9 mouse cellular contexts compared by ENCODE assay signal in the genomic region with DNA sequence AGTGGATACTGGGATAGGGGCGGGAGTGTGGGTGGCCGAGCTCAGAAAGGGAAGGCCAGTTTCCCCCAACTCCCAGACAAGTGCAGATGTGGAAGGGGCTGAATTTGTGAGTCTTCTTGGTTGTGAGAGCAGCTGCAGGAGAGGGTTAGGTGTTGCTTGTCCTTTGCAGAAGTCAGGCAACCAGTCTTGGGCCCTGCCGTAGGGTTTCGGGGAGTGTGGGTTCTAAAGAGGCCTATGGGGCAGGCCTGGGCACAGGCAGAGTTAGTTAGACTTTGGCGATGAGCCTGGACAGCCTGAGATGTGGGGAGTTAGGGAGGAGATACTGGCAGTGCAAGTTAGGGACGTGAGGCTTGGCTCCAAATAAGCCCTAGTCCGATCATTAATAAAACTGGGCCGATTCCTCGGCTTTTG. TPM values are rescaled to one million over a fixed set of nuclear protein-coding genes. Genes with fewer than 3 reads are reported as not detected.
DNase-seq lines count a peak whose midpoint lies in the region; ATAC-seq and TF ChIP-seq lines count a peak whose summit lies in the region.
"Had no signal": no experiment of that assay in that cellular context is flagged by ENCODE, and none has a peak within 500 bp of the region (broad histone marks: within the 10 kb centered on the region; RNA-seq: fewer than 3 reads in every experiment).

No protein-coding gene starts in this region.

- H3K9ac ChIP-seq in heart, adult 2 months (ENCODE audit: low read depth, low read length), result peak overlapping the region; percentile 73
- H3K9ac ChIP-seq in hindbrain, postnatal 0 days (replicated peaks; ENCODE audit: low read length), result peak overlapping the region; percentile 92
- peak overlapping the region; percentile 87 for H3K9ac ChIP-seq in midbrain, embryonic 15.5 days

- intact Hi-C loops in heart, adult 2 months (cut with DNase I), result no loop called here
- intact Hi-C loops in heart, postnatal 36 days (cut with DNase I), result no loop called here

- TF ChIP-seq CTCF in heart, adult 2 months (IDR thresholded peaks at IDR 0.05), result no peak
- TF ChIP-seq CTCF in hindbrain, postnatal 0 days (IDR thresholded peaks at IDR 0.05; ENCODE audit: low read depth), result no peak

- TF ChIP-seq EP300 in heart, adult 2 months (IDR thresholded peaks at IDR 0.05; ENCODE audit: insufficient read depth, low read depth, low read length), result no peak

- no peak for TF ChIP-seq POLR2A in heart, adult 2 months (IDR thresholded peaks at IDR 0.05; ENCODE audit: insufficient read depth, low read depth, low read length)

- H3K4me1 ChIP-seq in heart, adult 2 months (ENCODE audit: control insufficient read depth, insufficient read depth, low read length), result peaks cover 7% of the 10 kb centered on the region
- peaks cover 18% of the 10 kb centered on the region; the same call in 1 of the 2 replicates for H3K4me1 ChIP-seq in hindbrain, postnatal 0 days (ENCODE audit: insufficient read depth, low read length)
- H3K4me1 ChIP-seq in midbrain, embryonic 15.5 days, result peaks cover 49% of the 10 kb centered on the region

- peak overlapping the region; percentile 73 for H3K4me3 ChIP-seq in heart, adult 2 months
- peak overlapping the region; percentile 75 for H3K4me3 ChIP-seq in hindbrain, postnatal 0 days (ENCODE audit: low read length)
- peak overlapping the region; percentile 83 for H3K4me3 ChIP-seq in midbrain, embryonic 15.5 days

- no peaks in the 10 kb centered on the region for H3K36me3 ChIP-seq in heart, adult 2 months (ENCODE audit: control insufficient read depth, insufficient read depth, low read length)
- H3K36me3 ChIP-seq in hindbrain, postnatal 0 days (ENCODE audit: insufficient read depth, low read length), result peaks cover 9% of the 10 kb centered on the region; the same call in 1 of the 2 replicates
- H3K36me3 ChIP-seq in midbrain, embryonic 15.5 days (replicated peaks), result peaks cover 2% of the 10 kb centered on the region; the same call in 1 of the 2 replicates

- peak overlapping the region; percentile 70 for H3K4me2 ChIP-seq in hindbrain, postnatal 0 days (ENCODE audit: low read depth, low read length)
- peak overlapping the region; percentile 85 for H3K4me2 ChIP-seq in midbrain, embryonic 15.5 days

- H3K9me3 ChIP-seq in hindbrain, postnatal 0 days (ENCODE audit: low read length), result no peaks in the 10 kb centered on the region
- H3K9me3 ChIP-seq in midbrain, embryonic 15.5 days, result no peaks in the 10 kb centered on the region

- peak overlapping the region; percentile 72 for H3K27ac ChIP-seq in heart, adult 2 months
- peak overlapping the region; percentile 99 for H3K27ac ChIP-seq in hindbrain, postnatal 0 days
- H3K27ac ChIP-seq in midbrain, embryonic 15.5 days, result peak overlapping the region; percentile 99

- DNase-seq in heart, adult 2 months, result peak in 1 of 2 experiments; percentile 26
- no peak for DNase-seq in heart, postnatal 36 days
- peak; percentile 35 for DNase-seq in urinary bladder, postnatal 14 days (ENCODE audit: low spot score)
- no peak for DNase-seq in urinary bladder, postnatal 4 days (ENCODE audit: low spot score in 2 of 2)
- DNase-seq in hindbrain, postnatal 0 days (ENCODE audit: low spot score), result peak; percentile 44
- DNase-seq in yolk sac, embryonic 10.5 days (ENCODE audit: low spot score), result no peak
- no peak for DNase-seq in spleen, postnatal 14 days (ENCODE audit: low spot score in 2 of 2)

- WGBS in heart, adult 2 months, result 50% methylated on average over 9 of the region's 9 CpGs
- 10% methylated on average over 9 of the region's 9 CpGs for WGBS in hindbrain, postnatal 0 days
- 5% methylated on average over 9 of the region's 9 CpGs for WGBS in midbrain, embryonic 15.5 days

- no peaks in the 10 kb centered on the region for H3K27me3 ChIP-seq in heart, adult 2 months (ENCODE audit: control insufficient read depth, insufficient read depth, low read length)
- no peaks in the 10 kb centered on the region for H3K27me3 ChIP-seq in hindbrain, postnatal 0 days (ENCODE audit: insufficient read depth, low read length)
- no peaks in the 10 kb centered on the region for H3K27me3 ChIP-seq in midbrain, embryonic 15.5 days (replicated peaks)

- no peaks in the 10 kb centered on the region for H3K79me2 ChIP-seq in heart, adult 2 months (replicated peaks; ENCODE audit: control insufficient read depth, insufficient read depth, low read length)

- no peak for ATAC-seq in hindbrain, postnatal 0 days
- no peak; the same call in 1 of the 2 replicates for ATAC-seq in midbrain, embryonic 15.5 days (replicated peaks)

RNA-seq across cellular contexts. Expression of a gene that starts 1.1 kb away (rescaled TPM):
- 10 to 100 TPM; 15.7 to 21.1 TPM for total RNA-seq in heart, adult 2 months (2021)
- polyA plus RNA-seq in heart, adult 2 months (2012; rRNA removed), result 25.0 and 31.9 TPM in 2 replicates
- total RNA-seq in heart, postnatal 36 days (2021), result 10 to 100 TPM; 16.4 to 19.1 TPM
- 82.3 and 84.4 TPM in 2 replicates for total RNA-seq in hindbrain, postnatal 0 days (2014; rRNA removed)
- polyA plus RNA-seq in hindbrain, postnatal 0 days (2015; fragmentation: Nextera tagmentation; extraction: Ambion mirVana), result 8.7 and 11.2 TPM in 2 replicates
- polyA plus RNA-seq in midbrain, embryonic 15.5 days (2015; fragmentation: Nextera tagmentation; extraction: Ambion mirVana), result 25.5 and 27.3 TPM in 2 replicates
- total RNA-seq: MEL had no signal

RNA-seq across cellular contexts. Expression of a gene that starts 13.9 kb away (rescaled TPM):
- total RNA-seq in heart, adult 2 months (2021), result 100 to 1,000 TPM; 218 to 235 TPM
- 41.4 and 59.3 TPM in 2 replicates for polyA plus RNA-seq in heart, adult 2 months (2012; rRNA removed)
- total RNA-seq in heart, postnatal 36 days (2021), result 100 to 1,000 TPM; 241 to 249 TPM
- 56.2 and 73.8 TPM in 2 replicates for total RNA-seq in hindbrain, postnatal 0 days (2014; rRNA removed)
- 764 and 779 TPM in 2 replicates for polyA plus RNA-seq in hindbrain, postnatal 0 days (2015; fragmentation: Nextera tagmentation; extraction: Ambion mirVana)
- polyA plus RNA-seq in midbrain, embryonic 15.5 days (2015; fragmentation: Nextera tagmentation; extraction: Ambion mirVana), result 607 and 639 TPM in 2 replicates

RNA-seq across cellular contexts. Expression of a gene that starts 14.0 kb away (rescaled TPM):
- total RNA-seq in heart, adult 2 months (2021), result 10 to 100 TPM; 11.1 to 11.8 TPM
- 7.0 and 9.2 TPM in 2 replicates for polyA plus RNA-seq in heart, adult 2 months (2012; rRNA removed)
- total RNA-seq in heart, postnatal 36 days (2021), result 10 to 100 TPM; 11.7 to 12.2 TPM
- 7.8 and 8.4 TPM in 2 replicates for total RNA-seq in hindbrain, postnatal 0 days (2014; rRNA removed)
- 5.1 and 6.7 TPM in 2 replicates for polyA plus RNA-seq in hindbrain, postnatal 0 days (2015; fragmentation: Nextera tagmentation; extraction: Ambion mirVana)
- polyA plus RNA-seq in midbrain, embryonic 15.5 days (2015; fragmentation: Nextera tagmentation; extraction: Ambion mirVana), result 14.3 and 16.8 TPM in 2 replicates

RNA-seq across cellular contexts. Expression of a gene that starts 22.3 kb away (rescaled TPM):
- total RNA-seq in heart, adult 2 months (2021), result 1 to 10 TPM; 8.0 to 9.0 TPM
- 10.0 and 13.9 TPM in 2 replicates for polyA plus RNA-seq in heart, adult 2 months (2012; rRNA removed)
- total RNA-seq in heart, postnatal 36 days (2021), result 1 to 10 TPM; 8.0 to 8.2 TPM
- total RNA-seq in hindbrain, postnatal 0 days (2014; rRNA removed), result 39.5 and 52.3 TPM in 2 replicates
- 30.6 and 32.2 TPM in 2 replicates for polyA plus RNA-seq in hindbrain, postnatal 0 days (2015; fragmentation: Nextera tagmentation; extraction: Ambion mirVana)
- polyA plus RNA-seq in midbrain, embryonic 15.5 days (2015; fragmentation: Nextera tagmentation; extraction: Ambion mirVana), result 35.2 and 35.6 TPM in 2 replicates

RNA-seq across cellular contexts. Expression of a gene that starts 36.7 kb away (rescaled TPM):
- total RNA-seq in heart, adult 2 months (2021), result 10 to 100 TPM; 12.6 to 13.3 TPM
- 45.8 and 55.2 TPM in 2 replicates for polyA plus RNA-seq in heart, adult 2 months (2012; rRNA removed)
- total RNA-seq in heart, postnatal 36 days (2021), result 10 to 100 TPM; 14.0 to 14.7 TPM
- 20.1 and 32.6 TPM in 2 replicates for total RNA-seq in hindbrain, postnatal 0 days (2014; rRNA removed)
- polyA plus RNA-seq in hindbrain, postnatal 0 days (2015; fragmentation: Nextera tagmentation; extraction: Ambion mirVana), result 14.3 and 14.4 TPM in 2 replicates
- polyA plus RNA-seq in midbrain, embryonic 15.5 days (2015; fragmentation: Nextera tagmentation; extraction: Ambion mirVana), result 18.0 TPM in 2 replicates

Comparison
In these comparisons a context has a peak if more than half of its experiments do, and no peak if none do; other contexts are left out.
1. DNase-seq: peak in urinary bladder, postnatal 14 days (single experiment) and hindbrain, postnatal 0 days (single experiment); none in heart, postnatal 36 days (0 of 2), urinary bladder, postnatal 4 days (0 of 2), yolk sac, embryonic 10.5 days (single experiment) and spleen, postnatal 14 days (0 of 2).
2. Peak in every context shown above with its lines, with median percentiles within 50 percentile points of each other: H3K27ac ChIP-seq, H3K4me3 ChIP-seq and H3K9ac ChIP-seq.